Mouse (Mus musculus) heart, postnatal 0 days (tissue): ENCODE results near the gene Mtf1. TPM values are rescaled to one million over a fixed set of nuclear protein-coding genes. Genes with fewer than 3 reads are reported as not detected.
A peak's percentile ranks its signal among the peaks of the same experiment; 100 is the strongest.

Experiments used
- ATAC-seq: fragments of 200-750 bp; cut with Nextera tagmentation; 2 replicates; pipeline ENCODE4 v1.8.0; 2017; ENCODE audit warnings: low read depth, moderate number of reproducible peaks, moderate library complexity; ENCODE audit not compliant: insufficient read depth
- DNase-seq: peaks from one replicate; pipeline ENCODE4 v3.0.0-alpha.2; 2016; ENCODE audit warnings: low spot score
- H3K27ac ChIP-seq: fragments of 300-500 bp; sonication (generic); 2 replicates; pipeline ENCODE4 v1.5.1; 2014; ENCODE audit warnings: low read depth, mild to moderate bottlenecking
- H3K27me3 ChIP-seq: fragments of 300-500 bp; sonication (generic); 2 replicates; pipeline ENCODE4 v1.6.1; 2014; ENCODE audit warnings: low read length, mixed read lengths; ENCODE audit not compliant: control insufficient read depth, insufficient read depth
- H3K36me3 ChIP-seq: fragments of 300-500 bp; sonication (generic); replicated peaks from 2 replicates; pipeline ENCODE4 v1.6.1; 2014; ENCODE audit warnings: low read length, mixed read lengths; ENCODE audit not compliant: control insufficient read depth, insufficient read depth
- H3K4me1 ChIP-seq: fragments of 300-500 bp; sonication (generic); 2 replicates; pipeline ENCODE4 v1.6.1; 2014; ENCODE audit warnings: antibody characterized with exemption; ENCODE audit not compliant: control insufficient read depth, insufficient read depth
- H3K4me2 ChIP-seq: fragments of 300-500 bp; sonication (generic); 2 replicates; pipeline ENCODE4 v1.6.1; 2014; ENCODE audit warnings: low read depth, mild to moderate bottlenecking, low read length, moderate library complexity
- H3K4me3 ChIP-seq: fragments of 300-500 bp; sonication (generic); 2 replicates; pipeline ENCODE4 v1.5.1; 2014; ENCODE audit warnings: low read depth, low read length
- H3K9ac ChIP-seq: fragments of 300-500 bp; sonication (generic); replicated peaks from 2 replicates; pipeline ENCODE4 v1.6.1; 2014; ENCODE audit warnings: low read depth, low read length, mixed read lengths
- H3K9me3 ChIP-seq: fragments of 300-500 bp; sonication (generic); replicated peaks from 2 replicates; pipeline ENCODE4 v1.6.1; 2016; ENCODE audit warnings: low read length; ENCODE audit not compliant: control insufficient read depth
- CTCF ChIP-seq: IDR thresholded peaks from 2 replicates; pipeline ENCODE4 v1.5.1; 2016; ENCODE audit warnings: antibody characterized with exemption, control low read depth, low read depth
- EP300 ChIP-seq: IDR thresholded peaks from 2 replicates; pipeline ENCODE4 v1.6.1; 2016; ENCODE audit warnings: antibody characterized with exemption, low read depth
- whole genome bisulfite sequencing: fragments of 180-500 bp; shearing (Covaris S2); extraction: QIAGEN DNeasy Blood & Tissue Kit; methylation state at CpG from one replicate; pipeline ENCODE4 v1.1.7; 2014; 5-methylcytosine and 5-hydroxymethylcytosine counted together
- polyA plus RNA-seq: library from polyadenylated mRNA; unstranded; fragments of >200 nt; fragmentation: Nextera tagmentation; extraction: Ambion mirVana; gene quantifications from 2 replicates; pipeline ENCODE4 v1.2.1, GENCODE M21; 2015
- total RNA-seq: library from RNA; depleted of rRNA; stranded (reverse); fragments of >200 nt; gene quantifications from 2 replicates; pipeline ENCODE4 v1.2.3, GENCODE M21; 2014; ENCODE audit warnings: low replicate concordance

The Mtf1 gene
- total and polyA plus RNA-seq, 2 experiments from 2014 or later = 4.8 to 9.0 TPM

DNA sequence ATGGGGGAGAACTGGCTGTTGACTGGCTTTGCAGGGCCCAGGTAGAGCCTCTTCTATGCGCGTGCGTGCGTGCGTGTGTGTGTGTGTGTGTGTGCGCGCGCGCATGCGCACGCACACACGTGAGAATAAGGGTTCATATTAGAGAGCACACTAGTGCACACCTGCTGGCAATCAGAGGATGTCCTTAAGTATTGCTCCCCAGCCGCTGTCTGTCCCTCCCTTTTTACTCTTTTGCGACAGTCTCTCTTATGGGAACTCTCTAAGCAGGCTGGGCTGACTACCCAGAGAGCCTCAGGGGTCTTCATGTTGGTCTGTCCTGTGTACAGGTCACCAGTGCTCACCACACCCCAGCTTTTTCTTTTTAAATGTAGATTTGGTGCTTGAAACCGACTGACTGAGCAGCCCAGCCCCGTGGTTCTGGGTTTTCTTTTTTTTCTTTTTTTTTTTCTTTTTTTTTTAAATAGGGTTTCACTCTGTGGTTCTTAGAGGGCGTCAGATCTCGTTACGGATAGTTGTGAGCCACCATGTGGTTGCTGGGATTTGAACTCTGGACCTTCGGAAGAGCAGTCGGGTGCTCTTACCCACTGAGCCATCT, 23.6 kb downstream of the Mtf1 start:
- no peaks in the 10 kb centered on the region for H3K4me1 ChIP-seq
- no peak overlapping the region for H3K9ac ChIP-seq
- no peaks in the 10 kb centered on the region for H3K27me3 ChIP-seq
- peaks cover 65% of the 10 kb centered on the region for H3K36me3 ChIP-seq
- WGBS = 95% methylated on average over 21 of the region's 21 CpGs
- DNase-seq = no peak
- no peak overlapping the region for H3K4me3 ChIP-seq
- no peak for ATAC-seq
- TF ChIP-seq EP300 = no peak
- TF ChIP-seq CTCF = no peak
- no peak overlapping the region for H3K4me2 ChIP-seq
- H3K9me3 ChIP-seq = no peaks in the 10 kb centered on the region
- H3K27ac ChIP-seq = no peak overlapping the region

DNA sequence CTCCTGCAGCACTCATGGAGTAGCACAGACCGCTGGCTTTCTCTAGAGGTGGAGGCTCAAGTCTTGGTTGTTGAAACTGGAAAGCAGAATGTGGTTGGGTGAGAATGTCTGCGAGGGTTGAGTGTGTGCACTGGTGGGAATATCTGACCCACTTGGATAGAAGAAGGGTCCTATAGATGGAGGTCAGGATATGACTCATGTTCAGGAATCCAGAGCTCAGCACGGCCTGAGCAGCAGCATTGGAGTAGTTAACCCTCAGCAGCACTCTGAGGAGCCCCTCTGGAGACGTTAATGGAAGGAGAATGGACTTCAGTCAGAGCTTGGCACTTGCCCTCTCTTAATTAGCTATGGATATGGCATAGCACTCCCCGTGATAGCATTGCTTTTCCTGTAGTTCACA, 27.8 kb downstream of the Mtf1 start:
- Histone ChIP-seq H3K4me3 (no peak overlapping the region), H3K27ac (no peak overlapping the region), H3K4me1 (no peaks in the 10 kb centered on the region), H3K36me3 (peaks cover 49% of the 10 kb centered on the region), H3K4me2 (no peak overlapping the region), H3K9ac (no peak overlapping the region), H3K9me3 (no peaks in the 10 kb centered on the region), H3K27me3 (no peaks in the 10 kb centered on the region)
- TF ChIP-seq EP300 (no peak), CTCF (no peak)
- DNase-seq (no peak), ATAC-seq (no peak)
- 60% methylated on average over 5 of the region's 5 CpGs for WGBS

DNA sequence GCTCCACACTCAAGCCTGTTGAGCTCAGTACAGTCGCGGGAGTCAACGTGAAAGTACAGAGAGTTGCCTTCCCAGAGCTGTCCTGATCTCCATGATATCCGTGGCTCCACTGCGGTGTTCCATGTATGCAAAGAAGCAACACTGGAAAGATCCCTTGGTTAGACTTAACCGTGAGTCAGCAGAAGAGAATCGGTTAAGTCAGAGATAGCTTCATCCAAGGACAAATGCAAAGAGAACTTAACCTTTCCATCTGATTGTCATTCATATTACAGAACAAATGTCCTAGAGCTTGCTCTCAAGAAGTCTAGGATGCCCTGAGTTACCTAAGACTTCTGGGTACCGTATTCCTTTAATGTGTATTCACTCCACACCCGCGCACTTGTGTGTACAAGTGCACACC, 30.9 kb downstream of the Mtf1 start:
- no peaks in the 10 kb centered on the region for H3K4me1 ChIP-seq

DNA sequence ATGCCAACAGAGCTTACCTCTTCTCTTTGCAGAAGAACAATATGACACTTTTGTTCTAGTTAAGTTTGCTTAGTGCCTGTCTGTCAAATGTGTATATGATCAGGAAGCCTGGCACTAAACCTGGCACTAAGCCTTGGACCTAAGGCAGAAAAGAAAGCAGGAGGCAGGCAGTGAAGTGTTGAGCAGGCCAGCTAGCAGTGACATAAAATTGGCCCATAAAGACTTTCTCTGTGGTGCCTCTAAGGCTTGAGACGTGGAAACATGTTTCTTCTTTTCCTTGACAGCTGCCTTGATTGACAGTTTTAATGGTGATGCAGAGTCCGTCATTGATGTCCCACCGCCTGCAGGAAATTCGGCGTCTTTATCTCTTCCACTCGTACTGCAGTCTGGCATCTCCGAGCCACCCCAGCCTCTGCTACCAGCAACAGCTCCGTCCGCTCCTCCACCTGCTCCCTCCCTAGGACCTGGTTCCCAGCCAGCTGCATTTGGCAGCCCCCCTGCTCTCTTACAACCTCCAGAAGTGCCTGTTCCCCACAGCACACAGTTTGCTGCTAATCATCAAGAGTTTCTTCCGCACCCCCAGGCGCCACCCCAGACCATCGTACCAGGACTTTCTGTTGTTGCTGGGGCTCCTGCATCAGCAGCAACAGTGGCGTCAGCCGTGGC, 36.3 kb downstream of the Mtf1 start:
- TF ChIP-seq EP300 (no peak), CTCF (no peak)
- Histone ChIP-seq H3K27me3 (no peaks in the 10 kb centered on the region), H3K4me1 (no peaks in the 10 kb centered on the region), H3K9ac (no peak overlapping the region), H3K27ac (no peak overlapping the region), H3K36me3 (peaks cover 46% of the 10 kb centered on the region), H3K4me3 (no peak overlapping the region), H3K4me2 (no peak overlapping the region), H3K9me3 (no peaks in the 10 kb centered on the region)
- WGBS = 75% methylated on average over 14 of the region's 14 CpGs
- ATAC-seq (no peak), DNase-seq (no peak)

More for the DNA sequence above, 30.9 kb downstream of the Mtf1 start:
- no peak for ATAC-seq
- no peak overlapping the region for H3K4me3 ChIP-seq
- H3K9ac ChIP-seq = no peak overlapping the region
- H3K27me3 ChIP-seq = no peaks in the 10 kb centered on the region
- TF ChIP-seq EP300 (no peak), CTCF (no peak)
- H3K36me3 ChIP-seq = peaks cover 32% of the 10 kb centered on the region
- no peak overlapping the region for H3K27ac ChIP-seq
- DNase-seq = no peak
- no peaks in the 10 kb centered on the region for H3K9me3 ChIP-seq
- no peak overlapping the region for H3K4me2 ChIP-seq
- whole genome bisulfite sequencing = 91% methylated on average over 10 of the region's 10 CpGs

DNA sequence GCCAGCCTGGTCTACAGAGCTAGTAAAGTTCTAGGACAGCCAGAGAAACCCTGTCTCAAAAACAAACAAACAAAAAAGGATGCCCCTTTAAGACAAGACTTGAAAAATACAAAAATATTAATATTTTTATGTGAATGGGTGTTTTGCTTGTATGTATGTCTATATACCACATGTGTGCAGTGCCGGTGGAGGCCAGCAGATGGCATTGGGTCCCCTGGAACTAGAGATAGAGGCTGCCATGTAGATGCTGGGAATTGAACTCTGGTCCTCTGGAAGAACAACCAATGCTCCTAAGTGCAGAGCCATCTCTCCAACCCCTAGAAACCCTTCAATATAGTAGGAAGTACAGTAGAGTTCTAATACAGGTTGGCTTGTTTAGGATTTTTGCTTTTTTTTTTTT, 39.1 kb downstream of the Mtf1 start:
- Histone ChIP-seq H3K27ac (no peak overlapping the region), H3K4me2 (no peak overlapping the region), H3K9me3 (no peaks in the 10 kb centered on the region), H3K4me3 (no peak overlapping the region), H3K27me3 (no peaks in the 10 kb centered on the region), H3K9ac (no peak overlapping the region), H3K36me3 (peaks cover 48% of the 10 kb centered on the region), H3K4me1 (no peaks in the 10 kb centered on the region)
- no peak for TF ChIP-seq CTCF
- TF ChIP-seq EP300 = no peak
- DNase-seq (no peak), ATAC-seq (no peak)
- 97% methylated on average over 1 of the region's 1 CpGs for WGBS

DNA sequence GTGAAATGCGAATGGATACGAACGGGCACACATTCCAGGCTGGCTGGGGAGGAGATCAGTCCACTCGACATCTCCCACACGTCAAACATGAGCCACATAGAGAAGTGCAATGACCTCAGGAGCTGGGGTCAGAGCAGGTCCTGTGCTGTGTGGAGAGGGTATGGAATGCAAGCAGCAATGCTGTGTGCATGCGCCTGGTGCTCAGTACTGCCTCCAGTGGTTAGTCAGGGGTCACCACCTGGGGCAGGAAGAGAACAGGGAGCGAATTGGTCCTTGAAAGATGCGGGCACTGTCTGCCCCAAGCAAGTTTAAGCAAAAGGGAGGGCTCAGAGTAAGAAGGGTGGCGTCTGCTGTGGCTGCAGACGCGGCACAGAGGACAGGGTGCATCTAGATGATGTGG, 41.6 kb downstream of the Mtf1 start:
- no peak overlapping the region for H3K9ac ChIP-seq
- no peak overlapping the region for H3K27ac ChIP-seq
- TF ChIP-seq CTCF = peak; percentile 69
- TF ChIP-seq EP300 = no peak
- 45% methylated on average over 11 of the region's 11 CpGs for WGBS
- no peak overlapping the region for H3K4me3 ChIP-seq
- no peaks in the 10 kb centered on the region for H3K9me3 ChIP-seq
- no peak for DNase-seq
- H3K27me3 ChIP-seq = no peaks in the 10 kb centered on the region
- H3K4me1 ChIP-seq = no peaks in the 10 kb centered on the region
- no peak overlapping the region for H3K4me2 ChIP-seq
- peaks cover 35% of the 10 kb centered on the region for H3K36me3 ChIP-seq
- peak; percentile 68 for ATAC-seq
